ENCODE assay signal across 35 mouse cellular contexts in genomic region chr2:94279596-94279995, GRCm38 (mm10).
"Had no signal": no experiment of that assay in that cellular context is flagged by ENCODE, and none has a peak within 500 bp of the region (broad histone marks: within the 10 kb centered on the region; RNA-seq: fewer than 3 reads in every experiment).

No protein-coding gene starts in this region.

- H3K27ac ChIP-seq: heart, embryonic 10.5 days; heart, embryonic 13.5 days; heart, embryonic 15.5 days; hindbrain, embryonic 10.5 days; hindbrain, embryonic 12.5 days; hindbrain, embryonic 13.5 days; hindbrain, embryonic 14.5 days; hindbrain, embryonic 15.5 days; hindbrain, postnatal 0 days; intestine, embryonic 15.5 days; kidney, embryonic 15.5 days; kidney, postnatal 0 days; layer of hippocampus, adult 2 months had no signal

- H3K36me3 ChIP-seq: heart, embryonic 10.5 days; heart, embryonic 12.5 days; heart, embryonic 13.5 days; heart, embryonic 15.5 days; hindbrain, embryonic 10.5 days; hindbrain, embryonic 12.5 days; hindbrain, embryonic 13.5 days; hindbrain, embryonic 15.5 days; intestine, embryonic 15.5 days; kidney, embryonic 15.5 days had no signal

- H3K4me3 ChIP-seq: heart, embryonic 10.5 days; heart, embryonic 12.5 days; heart, embryonic 13.5 days; heart, embryonic 15.5 days; hindbrain, embryonic 10.5 days; hindbrain, embryonic 12.5 days; hindbrain, embryonic 13.5 days; hindbrain, embryonic 15.5 days; intestine, embryonic 15.5 days; kidney, embryonic 15.5 days; layer of hippocampus, adult 2 months had no signal

- H3K9me3 ChIP-seq: heart, embryonic 10.5 days; heart, embryonic 12.5 days; heart, embryonic 13.5 days; heart, embryonic 15.5 days; hindbrain, embryonic 10.5 days; hindbrain, embryonic 12.5 days; hindbrain, embryonic 13.5 days; hindbrain, embryonic 15.5 days; intestine, embryonic 15.5 days; kidney, embryonic 15.5 days had no signal

- H3K27me3 ChIP-seq: hindbrain, embryonic 15.5 days had no signal

- H3K9ac ChIP-seq: heart, embryonic 12.5 days; heart, embryonic 13.5 days; heart, embryonic 15.5 days; hindbrain, embryonic 12.5 days; hindbrain, embryonic 13.5 days; hindbrain, embryonic 14.5 days; hindbrain, embryonic 15.5 days; intestine, embryonic 15.5 days; kidney, embryonic 15.5 days had no signal

- H3K4me1 ChIP-seq: heart, embryonic 10.5 days; heart, embryonic 12.5 days; heart, embryonic 15.5 days; hindbrain, embryonic 12.5 days; hindbrain, embryonic 13.5 days; intestine, embryonic 15.5 days; kidney, embryonic 15.5 days had no signal

- ATAC-seq: hindbrain, embryonic 16.5 days; hindbrain, postnatal 0 days; inflammation-experienced regulatory T-cells, adult 6 months; intestine, embryonic 15.5 days; intestine, embryonic 16.5 days; intestine, postnatal 0 days had no signal

- H3K4me2 ChIP-seq: heart, embryonic 11.5 days; heart, embryonic 12.5 days; heart, embryonic 13.5 days; heart, embryonic 15.5 days; hindbrain, embryonic 12.5 days; hindbrain, embryonic 13.5 days; hindbrain, embryonic 14.5 days; hindbrain, embryonic 15.5 days; intestine, embryonic 15.5 days; kidney, embryonic 15.5 days had no signal

- DNase-seq: heart, postnatal 10 days; heart, postnatal 14 days; heart, postnatal 36 days; heart, postnatal 4 days; kidney, adult 11 months; kidney, adult 18-20 months; kidney, adult 2 months; kidney, adult 8-10 months; kidney, adult 9 months; kidney, postnatal 10 days; kidney, postnatal 14 days; kidney, postnatal 25 days; kidney, postnatal 36 days; kidney, postnatal 4 days; layer of hippocampus, adult 9-11 months; layer of hippocampus, postnatal 36 days had no signal
